Mouse (Mus musculus) inflammation-experienced regulatory T-cells, adult 16 weeks (primary cell): ENCODE measurements around the gene Abcc10. TPM values are rescaled to one million over a fixed set of nuclear protein-coding genes. Genes with fewer than 3 reads are reported as not detected.

Experiments used
- polyA plus RNA-seq: library from polyadenylated mRNA; unstranded; fragments of 100-300 nt; shearing (Covaris generic); gene quantifications from one replicate; pipeline ENCODE4 v1.2.1, GENCODE M21; 2017

Abcc10 gene
- polyA plus RNA-seq, result 9.5 TPM

GRCm38 (mm10) chr17:46327906-46328534 is at the start of gene Abcc10:
Gene Abcc10, minus strand, starts transcription at chr17:46328352.

GRCm38 (mm10) chr17:46297364-46298219 is 30.6 kb downstream of the Abcc10 start, which contains the start of gene Dlk2:
Gene Dlk2, plus strand, starts transcription at chr17:46297421.

GRCm38 (mm10) chr17:46282483-46283123 is 45.5 kb downstream of the Abcc10 start, which contains the start of gene Tjap1:
Gene Tjap1, minus strand, starts transcription at chr17:46283026.

GRCm38 (mm10) chr17:46253452-46254084 is 74.6 kb downstream of the Abcc10 start, which contains the start of gene Lrrc73:
Gene Lrrc73, plus strand, starts transcription at chr17:46253531.

Other genes starting within 250 kb of the Abcc10 start
- gene Mrps18a, start 217.4 kb downstream of the Abcc10 start, polyA plus RNA-seq, result 101 TPM
- 2.2 TPM for gene Rsph9, start 184.1 kb downstream of the Abcc10 start, polyA plus RNA-seq
- gene Mad2l1bp, start 174.8 kb downstream of the Abcc10 start, polyA plus RNA-seq, result 67.3 TPM
- 87.5 TPM for gene Gtpbp2, start 167.3 kb downstream of the Abcc10 start, polyA plus RNA-seq
- 7.7 TPM for gene Polh, start 125.7 kb downstream of the Abcc10 start, polyA plus RNA-seq
- 54.1 TPM for gene Xpo5, start 125.6 kb downstream of the Abcc10 start, polyA plus RNA-seq
- 71.2 TPM for gene Polr1c, start 80.3 kb downstream of the Abcc10 start, polyA plus RNA-seq
- 186 TPM for gene Yipf3, start 80.3 kb downstream of the Abcc10 start, polyA plus RNA-seq
- gene Lrrc73, start 74.8 kb downstream of the Abcc10 start, polyA plus RNA-seq, result 0.20 TPM
- 35.1 TPM for gene Tjap1, start 45.3 kb downstream of the Abcc10 start, polyA plus RNA-seq
- not detected for gene Dlk2, start 30.9 kb downstream of the Abcc10 start, polyA plus RNA-seq
- gene Zfp318, start 55.4 kb upstream of the Abcc10 start, polyA plus RNA-seq, result 1.3 TPM
- gene Crip3, start 100.6 kb upstream of the Abcc10 start, polyA plus RNA-seq, result not detected
- gene Slc22a7, start 110.1 kb upstream of the Abcc10 start, polyA plus RNA-seq, result not detected
- 0.18 TPM for gene Ttbk1, start 159.3 kb upstream of the Abcc10 start, polyA plus RNA-seq
- gene Dnph1, start 168.4 kb upstream of the Abcc10 start, polyA plus RNA-seq, result 8.4 TPM
- gene Cul9, start 218.0 kb upstream of the Abcc10 start, polyA plus RNA-seq, result 13.2 TPM
- gene Srf, start 227.8 kb upstream of the Abcc10 start, polyA plus RNA-seq, result 3.4 TPM